Mouse (Mus musculus): ENCODE data around the gene Sox12.

- TF ChIP-seq POLR2A (IDR thresholded peaks at IDR 0.05; ENCODE audit: insufficient read length, low read depth) = no peak
- TF ChIP-seq TCF12 (IDR thresholded peaks at IDR 0.05; ENCODE audit: insufficient read depth, poor library complexity, severe bottlenecking) = no peak
- TF ChIP-seq POLR2AphosphoS2 (IDR thresholded peaks at IDR 0.05; ENCODE audit: insufficient read length, low read depth) = no peak
- no peak for TF ChIP-seq CEBPB (IDR thresholded peaks at IDR 0.05; ENCODE audit: insufficient read depth, poor library complexity, severe bottlenecking)
- TF ChIP-seq USF1 (IDR thresholded peaks at IDR 0.05; ENCODE audit: low read depth) = no peak
These were observed 53.0 kb downstream of the Sox12 start for GRCm38 (mm10) chr2:152344909-152345308.
